8 mouse cellular contexts compared by ENCODE assay signal in the genomic region with DNA sequence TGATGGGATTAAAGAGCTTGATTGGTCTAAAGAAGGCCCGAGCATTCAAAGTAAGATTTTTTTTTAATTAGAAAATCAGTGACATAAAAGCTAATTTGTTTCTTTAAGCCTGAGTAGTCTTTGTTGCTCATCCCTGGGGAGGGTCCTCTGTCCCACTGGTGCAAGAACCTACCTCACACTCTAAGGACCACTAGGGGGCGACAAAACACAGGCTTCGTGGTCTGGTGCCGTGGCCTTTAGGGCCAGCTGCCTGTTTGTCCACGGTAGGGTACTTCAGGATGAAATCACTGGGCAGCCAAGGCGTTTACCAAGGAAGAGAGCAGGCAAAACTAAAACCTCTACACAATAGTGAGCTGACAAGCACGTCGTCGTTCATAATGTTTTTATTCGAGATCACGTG. TPM values are rescaled to one million over a fixed set of nuclear protein-coding genes. Genes with fewer than 3 reads are reported as not detected.
DNase-seq lines count a peak whose midpoint lies in the region; ATAC-seq and TF ChIP-seq lines count a peak whose summit lies in the region.

No protein-coding gene starts in this region.

- DNase-seq in CD4-positive, CD25-positive, alpha-beta regulatory T cell, adult 2 months (ENCODE audit: low read depth, low spot score) = peak; percentile 84
- DNase-seq in adrenal gland, postnatal 36 days = peak; percentile 77 to 82
- peak; percentile 91 for DNase-seq in embryonic facial prominence, embryonic 11.5 days (ENCODE audit: low spot score)
- DNase-seq in kidney, postnatal 0 days (ENCODE audit: low spot score) = peak; percentile 89
- peak; percentile 58 for DNase-seq in liver, embryonic 11.5 days (ENCODE audit: low spot score)

- peak; percentile 96 for TF ChIP-seq CTCF in kidney, postnatal 0 days (IDR thresholded peaks at IDR 0.05; ENCODE audit: low read depth)
- TF ChIP-seq CTCF in testis, adult 2 months (IDR thresholded peaks at IDR 0.05; ENCODE audit: control insufficient read depth, insufficient read depth, insufficient replicate concordance, low read depth, low read length) = peak; percentile 93

- H3K4me1 ChIP-seq in embryonic facial prominence, embryonic 11.5 days (ENCODE audit: control insufficient read depth, insufficient read depth, low read length) = no peaks in the 10 kb centered on the region
- H3K4me1 ChIP-seq in heart, embryonic 11.5 days (ENCODE audit: control insufficient read depth, insufficient read depth, low read length) = no peaks in the 10 kb centered on the region
- no peaks in the 10 kb centered on the region for H3K4me1 ChIP-seq in kidney, postnatal 0 days (replicated peaks; ENCODE audit: insufficient read depth, low read length)
- H3K4me1 ChIP-seq in liver, embryonic 11.5 days (replicated peaks; ENCODE audit: control insufficient read depth, insufficient read depth, low read length) = no peaks in the 10 kb centered on the region
- H3K4me1 ChIP-seq in neural tube, embryonic 13.5 days (replicated peaks) = peaks cover 2% of the 10 kb centered on the region; the same call in 1 of the 2 replicates
- peaks cover 3% of the 10 kb centered on the region for H3K4me1 ChIP-seq in testis, adult 2 months (ENCODE audit: control insufficient read depth, insufficient read depth, low read length)

- H3K36me3 ChIP-seq in embryonic facial prominence, embryonic 11.5 days (replicated peaks; ENCODE audit: control insufficient read depth, insufficient read depth, low read depth, low read length) = no peaks in the 10 kb centered on the region
- H3K36me3 ChIP-seq in heart, embryonic 11.5 days (ENCODE audit: control insufficient read depth, insufficient read depth, low read length) = 0 out of 2 replicates have a peak, but pooled peaks cover 2% of the 10 kb centered on the region
- no peaks in the 10 kb centered on the region for H3K36me3 ChIP-seq in kidney, postnatal 0 days (ENCODE audit: insufficient read depth, low read length)
- H3K36me3 ChIP-seq in liver, embryonic 11.5 days (ENCODE audit: control insufficient read depth, insufficient read depth, low read length) = no peaks in the 10 kb centered on the region
- no peaks in the 10 kb centered on the region for H3K36me3 ChIP-seq in neural tube, embryonic 13.5 days
- H3K36me3 ChIP-seq in testis, adult 2 months (ENCODE audit: control insufficient read depth, insufficient read depth, low read length) = no peaks in the 10 kb centered on the region

- no peak overlapping the region for H3K4me3 ChIP-seq in embryonic facial prominence, embryonic 11.5 days (ENCODE audit: low read depth, low read length)
- no peak overlapping the region for H3K4me3 ChIP-seq in heart, embryonic 11.5 days (ENCODE audit: low read depth, low read length)
- H3K4me3 ChIP-seq in kidney, postnatal 0 days (replicated peaks; ENCODE audit: low read depth, low read length) = no peak overlapping the region
- H3K4me3 ChIP-seq in liver, embryonic 11.5 days (ENCODE audit: low read depth, low read length) = no peak overlapping the region
- H3K4me3 ChIP-seq in neural tube, embryonic 13.5 days = no peak overlapping the region
- H3K4me3 ChIP-seq in testis, adult 2 months (ENCODE audit: control insufficient read depth, low read depth, low read length) = no peak overlapping the region

- H3K9ac ChIP-seq in embryonic facial prominence, embryonic 11.5 days (replicated peaks; ENCODE audit: low read length) = no peak overlapping the region
- H3K9ac ChIP-seq in heart, embryonic 11.5 days (ENCODE audit: low read depth, low read length) = no peak overlapping the region
- H3K9ac ChIP-seq in kidney, postnatal 0 days (ENCODE audit: low read depth, low read length) = no peak overlapping the region
- no peak overlapping the region for H3K9ac ChIP-seq in liver, embryonic 11.5 days (ENCODE audit: low read depth, low read length)
- H3K9ac ChIP-seq in neural tube, embryonic 13.5 days = no peak overlapping the region

- H3K4me2 ChIP-seq in embryonic facial prominence, embryonic 11.5 days (ENCODE audit: low read depth, low read length) = no peak overlapping the region
- H3K4me2 ChIP-seq in heart, embryonic 11.5 days = no peak overlapping the region
- no peak overlapping the region for H3K4me2 ChIP-seq in kidney, postnatal 0 days (ENCODE audit: low read length)
- H3K4me2 ChIP-seq in liver, embryonic 11.5 days = no peak overlapping the region
- H3K4me2 ChIP-seq in neural tube, embryonic 13.5 days = no peak overlapping the region

- no peaks in the 10 kb centered on the region for H3K27me3 ChIP-seq in embryonic facial prominence, embryonic 11.5 days (ENCODE audit: control insufficient read depth, insufficient read depth, low read length)
- H3K27me3 ChIP-seq in heart, embryonic 11.5 days (ENCODE audit: control insufficient read depth, insufficient read depth, low read length) = no peaks in the 10 kb centered on the region
- no peaks in the 10 kb centered on the region for H3K27me3 ChIP-seq in kidney, postnatal 0 days (ENCODE audit: insufficient read depth, low read length)
- no peaks in the 10 kb centered on the region for H3K27me3 ChIP-seq in liver, embryonic 11.5 days (replicated peaks; ENCODE audit: control insufficient read depth, insufficient read depth, low read length)
- H3K27me3 ChIP-seq in neural tube, embryonic 13.5 days = no peaks in the 10 kb centered on the region
- H3K27me3 ChIP-seq in testis, adult 2 months (ENCODE audit: control insufficient read depth, insufficient read depth, low read length) = no peaks in the 10 kb centered on the region

- H3K9me3 ChIP-seq in embryonic facial prominence, embryonic 11.5 days (replicated peaks; ENCODE audit: control insufficient read depth, low read length) = no peaks in the 10 kb centered on the region
- no peaks in the 10 kb centered on the region for H3K9me3 ChIP-seq in heart, embryonic 11.5 days (replicated peaks; ENCODE audit: control insufficient read depth, low read length)
- H3K9me3 ChIP-seq in kidney, postnatal 0 days (replicated peaks; ENCODE audit: low read length) = no peaks in the 10 kb centered on the region
- no peaks in the 10 kb centered on the region for H3K9me3 ChIP-seq in liver, embryonic 11.5 days (ENCODE audit: control insufficient read depth, low read length)
- H3K9me3 ChIP-seq in neural tube, embryonic 13.5 days = no peaks in the 10 kb centered on the region

- 32% methylated on average over 11 of the region's 11 CpGs for WGBS in embryonic facial prominence, embryonic 11.5 days
- WGBS in heart, embryonic 11.5 days (ENCODE audit: insufficient replicate concordance) = 33% methylated on average over 11 of the region's 11 CpGs
- 29% methylated on average over 11 of the region's 11 CpGs for WGBS in kidney, postnatal 0 days
- 32% methylated on average over 11 of the region's 11 CpGs for WGBS in liver, embryonic 11.5 days
- 33% methylated on average over 11 of the region's 11 CpGs for WGBS in neural tube, embryonic 13.5 days

- H3K27ac ChIP-seq in embryonic facial prominence, embryonic 11.5 days (replicated peaks; ENCODE audit: low read depth, low read length) = no peak overlapping the region
- H3K27ac ChIP-seq in heart, embryonic 11.5 days (ENCODE audit: low read depth, low read length) = no peak overlapping the region
- H3K27ac ChIP-seq in kidney, postnatal 0 days = no peak overlapping the region
- no peak overlapping the region for H3K27ac ChIP-seq in liver, embryonic 11.5 days (ENCODE audit: low read depth, low read length)
- no peak overlapping the region for H3K27ac ChIP-seq in neural tube, embryonic 13.5 days (replicated peaks)
- no peak overlapping the region for H3K27ac ChIP-seq in testis, adult 2 months (ENCODE audit: control insufficient read depth, insufficient read depth, low read depth, low read length)

- ATAC-seq in embryonic facial prominence, embryonic 11.5 days (replicated peaks; ENCODE audit: insufficient number of reproducible peaks, low FRiP score, low TSS enrichment, low read depth) = peak; percentile 79
- ATAC-seq in heart, embryonic 11.5 days (replicated peaks; ENCODE audit: insufficient number of reproducible peaks, low FRiP score, low TSS enrichment) = 0 out of 2 replicates have a peak, but pooled peaks have one; percentile 67
- peak; percentile 79; the same call in 1 of the 2 replicates for ATAC-seq in kidney, postnatal 0 days (replicated peaks; ENCODE audit: low FRiP score, low read depth)
- ATAC-seq in liver, embryonic 11.5 days (replicated peaks; ENCODE audit: low FRiP score) = peak; percentile 57; the same call in 1 of the 2 replicates
- ATAC-seq in neural tube, embryonic 13.5 days (ENCODE audit: low read depth) = peak; percentile 74; the same call in 1 of the 2 replicates

- TF ChIP-seq POLR2A in testis, adult 2 months (IDR thresholded peaks at IDR 0.05; ENCODE audit: control insufficient read depth, low read depth, low read length) = no peak

RNA-seq across cellular contexts. Expression of gene B3galt5, which starts 5.2 kb away (rescaled TPM):
- total RNA-seq in adrenal gland, postnatal 36 days (2021) = under 1 TPM; 0.10 to 0.13 TPM
- polyA plus RNA-seq in embryonic facial prominence, embryonic 11.5 days (2014; fragmentation: Nextera tagmentation; extraction: Ambion mirVana) = 1.2 and 1.4 TPM in 2 replicates
- polyA plus RNA-seq in heart, embryonic 11.5 days (2014; fragmentation: Nextera tagmentation; extraction: Ambion mirVana) = 0.03 TPM in 1 of 2 replicates, not detected in the other
- polyA plus RNA-seq in kidney, postnatal 0 days (2015; fragmentation: Nextera tagmentation; extraction: Ambion mirVana) = 4.8 and 5.6 TPM in 2 replicates
- polyA plus RNA-seq in liver, embryonic 11.5 days (2014; fragmentation: Nextera tagmentation; extraction: Ambion mirVana) = 0.11 and 0.23 TPM in 2 replicates
- 2.3 and 3.0 TPM in 2 replicates for polyA plus RNA-seq in neural tube, embryonic 13.5 days (2015; fragmentation: Nextera tagmentation; extraction: Ambion mirVana)
- polyA plus RNA-seq in testis, adult 2 months (2012; rRNA removed) = not detected in 2 replicates

RNA-seq across cellular contexts. Expression of gene Sh3bgr, which starts 30.2 kb away (rescaled TPM):
- total RNA-seq in adrenal gland, postnatal 36 days (2021) = 10 to 100 TPM; 32.6 to 34.1 TPM
- 1.4 and 3.5 TPM in 2 replicates for polyA plus RNA-seq in embryonic facial prominence, embryonic 11.5 days (2014; fragmentation: Nextera tagmentation; extraction: Ambion mirVana)
- 664 and 687 TPM in 2 replicates for polyA plus RNA-seq in heart, embryonic 11.5 days (2014; fragmentation: Nextera tagmentation; extraction: Ambion mirVana)
- polyA plus RNA-seq in kidney, postnatal 0 days (2015; fragmentation: Nextera tagmentation; extraction: Ambion mirVana) = 3.3 and 3.6 TPM in 2 replicates
- 2.0 and 6.0 TPM in 2 replicates for polyA plus RNA-seq in liver, embryonic 11.5 days (2014; fragmentation: Nextera tagmentation; extraction: Ambion mirVana)
- 3.0 and 4.6 TPM in 2 replicates for polyA plus RNA-seq in neural tube, embryonic 13.5 days (2015; fragmentation: Nextera tagmentation; extraction: Ambion mirVana)
- 1.8 and 3.4 TPM in 2 replicates for polyA plus RNA-seq in testis, adult 2 months (2012; rRNA removed)

RNA-seq across cellular contexts. Expression of gene Lca5l, which starts 38.3 kb away (rescaled TPM):
- total RNA-seq in adrenal gland, postnatal 36 days (2021) = 1 to 10 TPM; 1.3 to 1.5 TPM
- 1.1 and 1.5 TPM in 2 replicates for polyA plus RNA-seq in embryonic facial prominence, embryonic 11.5 days (2014; fragmentation: Nextera tagmentation; extraction: Ambion mirVana)
- 1.5 and 1.6 TPM in 2 replicates for polyA plus RNA-seq in heart, embryonic 11.5 days (2014; fragmentation: Nextera tagmentation; extraction: Ambion mirVana)
- polyA plus RNA-seq in kidney, postnatal 0 days (2015; fragmentation: Nextera tagmentation; extraction: Ambion mirVana) = 1.6 TPM in 2 replicates
- 0.32 and 0.38 TPM in 2 replicates for polyA plus RNA-seq in liver, embryonic 11.5 days (2014; fragmentation: Nextera tagmentation; extraction: Ambion mirVana)
- 1.6 TPM in 2 replicates for polyA plus RNA-seq in neural tube, embryonic 13.5 days (2015; fragmentation: Nextera tagmentation; extraction: Ambion mirVana)
- 40.3 and 41.7 TPM in 2 replicates for polyA plus RNA-seq in testis, adult 2 months (2012; rRNA removed)

Comparison
In these comparisons a context has a peak if more than half of its experiments do, and no peak if none do; other contexts are left out.
1. RNA of gene Sh3bgr, which starts 30.2 kb away (polyA plus RNA-seq): 664 to 687 TPM in heart, embryonic 11.5 days; 2.0 to 6.0 TPM in liver, embryonic 11.5 days, 3.0 to 4.6 TPM in neural tube, embryonic 13.5 days, 1.4 to 3.5 TPM in embryonic facial prominence, embryonic 11.5 days, 3.3 to 3.6 TPM in kidney, postnatal 0 days and 1.8 to 3.4 TPM in testis, adult 2 months; every median in the first group is over 10 times any median in the second.
2. RNA of gene Lca5l, which starts 38.3 kb away (polyA plus RNA-seq): 40.3 to 41.7 TPM in testis, adult 2 months; 1.6 TPM in kidney, postnatal 0 days, 1.6 TPM in neural tube, embryonic 13.5 days, 1.5 to 1.6 TPM in heart, embryonic 11.5 days, 1.1 to 1.5 TPM in embryonic facial prominence, embryonic 11.5 days and 0.32 to 0.38 TPM in liver, embryonic 11.5 days; every median in the first group is over 10 times any median in the second.
3. Peak in every context shown above with its lines, with median percentiles within 50 percentile points of each other: DNase-seq and ATAC-seq.